Mouse (Mus musculus) cerebellum, adult 8-10 months (tissue): ENCODE data around the gene Alx3.

Experiments
- DNase-seq: peaks from one replicate; pipeline ENCODE4 v3.0.0; 2022

Alx3 gene

DNA sequence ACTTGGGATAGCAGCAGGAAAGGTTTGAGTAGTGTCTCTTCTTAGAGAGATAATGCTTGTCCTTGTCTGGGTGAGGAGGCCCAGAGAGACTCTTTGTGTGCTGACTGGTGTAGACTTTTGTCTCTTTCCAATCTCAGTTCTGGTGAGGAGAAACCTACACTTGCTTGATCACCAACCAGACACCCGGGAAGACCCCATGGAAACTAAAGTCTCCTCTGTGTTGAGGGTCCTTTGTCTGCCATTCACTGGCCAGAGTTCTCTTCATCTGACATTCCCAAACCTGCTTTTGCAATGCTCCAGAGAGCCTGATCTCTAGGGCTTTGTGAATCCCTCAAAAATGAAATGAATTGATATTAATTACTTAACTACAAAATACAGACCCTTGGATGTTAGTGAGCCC lies 10.9 kb upstream of the Alx3 start:
- DNase-seq, result no peak

GRCm38 (mm10) chr3:107586504-107586903 lies 8.3 kb upstream of the Alx3 start:
- no peak for DNase-seq

DNA sequence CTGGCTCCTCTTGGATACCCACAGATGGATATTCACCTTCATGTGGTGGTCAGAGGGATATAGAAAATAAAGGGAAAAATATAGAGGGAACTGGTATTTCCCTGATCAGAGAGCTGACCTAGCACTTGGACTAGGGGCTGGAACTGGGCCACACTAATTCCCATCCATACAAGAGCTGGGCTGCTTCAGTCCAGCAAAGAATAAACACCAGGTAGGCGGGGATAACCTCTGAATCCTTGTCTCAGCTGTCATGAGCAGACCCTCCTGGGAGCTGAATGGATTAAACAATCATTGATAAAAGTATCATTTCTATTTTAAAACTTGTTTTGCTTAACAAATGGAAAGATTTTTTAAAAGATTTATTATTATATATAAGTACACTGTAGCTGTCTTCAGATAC lies 3.2 kb upstream of the Alx3 start:
- no peak for DNase-seq

GRCm38 (mm10) chr3:107593632-107594031 lies 1.2 kb upstream of the Alx3 start:
- no peak for DNase-seq

- DNase-seq, result peak; percentile 23
Observed at GRCm38 (mm10) chr3:107595264-107595937, 570 bp downstream of the Alx3 start.

DNA sequence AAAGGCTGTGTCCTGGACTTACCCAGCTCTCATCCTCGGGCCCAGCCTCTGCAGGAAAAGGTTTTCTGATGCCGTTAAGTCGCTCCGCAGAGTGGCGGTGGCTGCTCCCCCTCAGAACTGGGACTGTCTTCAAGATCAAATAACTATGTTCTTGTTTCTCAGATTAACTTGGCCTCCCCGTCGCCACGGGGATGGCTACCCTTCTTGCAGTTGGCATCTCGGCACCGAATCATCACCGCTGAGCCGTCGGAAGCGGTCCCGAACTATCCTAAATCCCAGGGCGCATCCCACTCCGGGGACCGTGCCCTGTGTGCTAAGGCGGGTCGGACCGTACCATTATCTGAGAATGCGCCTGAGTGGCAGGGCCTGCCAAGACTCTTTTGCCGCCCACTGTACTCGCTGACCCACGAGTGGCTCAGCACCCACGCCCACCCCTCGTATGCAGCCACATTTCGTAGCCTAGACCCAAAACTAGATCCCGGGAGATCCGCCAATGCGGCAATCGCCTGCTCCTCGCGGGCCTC lies 1.2 kb downstream of the Alx3 start:
- peak; percentile 27 for DNase-seq

DNA sequence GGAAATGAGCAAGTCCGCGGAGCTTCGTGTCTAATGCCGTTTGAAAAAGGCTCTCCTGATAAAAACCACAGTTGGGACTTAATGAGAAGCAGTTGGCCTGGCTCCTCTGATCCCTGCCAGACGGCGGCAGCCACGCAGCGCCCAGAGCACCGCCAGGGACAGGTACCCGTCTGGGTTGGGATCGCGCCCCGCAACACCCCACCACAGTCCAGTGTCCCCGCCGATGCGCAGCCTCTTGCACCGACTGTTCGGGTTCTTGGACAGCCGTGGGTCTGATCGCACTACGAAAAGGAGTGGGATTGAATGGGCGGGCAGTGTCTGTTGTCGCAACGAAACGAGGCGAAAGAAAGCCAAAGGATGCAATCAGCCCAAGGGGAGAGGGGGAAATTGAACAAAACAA lies 1.7 kb downstream of the Alx3 start:
- DNase-seq, result peak; percentile 39

GRCm38 (mm10) chr3:107597134-107597533 lies 2.3 kb downstream of the Alx3 start:
- DNase-seq, result no peak

DNA sequence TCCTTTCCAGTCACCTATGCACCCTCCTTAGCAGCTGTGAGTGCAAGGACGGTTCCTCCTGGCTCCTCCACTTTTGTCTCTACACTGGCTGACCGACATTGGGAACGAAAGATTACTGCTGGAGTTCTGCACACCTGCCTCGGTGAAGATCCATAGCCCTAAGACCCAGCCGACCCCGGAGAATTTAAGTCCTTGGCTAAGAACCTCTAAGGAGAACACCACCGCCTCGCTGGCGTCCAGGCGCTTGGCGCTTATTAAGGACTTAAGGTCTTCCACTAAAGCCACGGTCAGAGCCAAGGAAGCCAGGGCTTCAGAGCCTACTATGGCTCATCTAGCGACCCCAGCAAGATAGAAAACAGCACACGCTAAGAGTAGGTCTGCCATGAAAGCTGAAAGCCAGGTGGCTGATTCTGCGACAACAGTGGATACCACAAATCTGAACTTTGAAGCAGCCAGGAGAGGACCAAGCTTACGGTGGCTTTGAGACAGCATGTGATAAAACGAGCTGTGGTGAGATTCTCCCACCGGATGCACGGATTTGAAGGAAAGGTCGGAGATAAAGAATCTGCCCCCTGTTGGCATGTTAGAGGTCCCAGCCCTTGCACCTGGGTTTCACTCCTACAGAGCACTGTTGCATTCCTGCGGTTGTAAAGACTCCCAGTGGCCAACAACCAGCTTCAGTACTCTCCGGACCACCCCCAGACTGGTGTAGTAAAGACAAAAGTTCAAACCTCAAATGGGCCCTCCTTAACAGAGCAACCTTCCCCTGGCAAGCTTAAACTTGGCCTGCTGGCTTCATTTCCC lies 3.0 kb downstream of the Alx3 start:
- DNase-seq, result no peak

- no peak for DNase-seq
Observed at GRCm38 (mm10) chr3:107600127-107600526, 5.3 kb downstream of the Alx3 start.

- DNase-seq, result peak; percentile 47
Observed at GRCm38 (mm10) chr3:107605304-107605703, 10.5 kb downstream of the Alx3 start.

DNA sequence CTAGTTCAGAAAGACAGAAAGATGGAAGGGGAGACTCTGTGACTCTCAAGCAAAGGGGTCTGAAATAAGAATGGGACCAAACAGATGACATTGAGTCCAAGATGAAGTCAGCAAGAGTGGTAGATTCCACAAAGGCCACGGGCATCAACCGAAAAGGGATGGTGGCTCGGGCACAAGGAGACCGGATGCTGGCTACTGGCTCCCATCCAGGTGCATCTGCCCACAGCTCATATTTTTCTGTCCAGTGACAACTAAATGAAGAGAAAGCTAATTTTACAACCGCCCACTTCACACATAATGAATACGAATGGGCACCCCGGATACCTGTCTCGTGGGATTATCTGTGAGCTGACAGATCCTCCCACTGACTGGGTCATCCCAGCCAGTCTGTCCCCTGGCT lies 12.4 kb downstream of the Alx3 start:
- DNase-seq, result no peak

GRCm38 (mm10) chr3:107608808-107609207 lies 14.0 kb downstream of the Alx3 start:
- no peak for DNase-seq

DNA sequence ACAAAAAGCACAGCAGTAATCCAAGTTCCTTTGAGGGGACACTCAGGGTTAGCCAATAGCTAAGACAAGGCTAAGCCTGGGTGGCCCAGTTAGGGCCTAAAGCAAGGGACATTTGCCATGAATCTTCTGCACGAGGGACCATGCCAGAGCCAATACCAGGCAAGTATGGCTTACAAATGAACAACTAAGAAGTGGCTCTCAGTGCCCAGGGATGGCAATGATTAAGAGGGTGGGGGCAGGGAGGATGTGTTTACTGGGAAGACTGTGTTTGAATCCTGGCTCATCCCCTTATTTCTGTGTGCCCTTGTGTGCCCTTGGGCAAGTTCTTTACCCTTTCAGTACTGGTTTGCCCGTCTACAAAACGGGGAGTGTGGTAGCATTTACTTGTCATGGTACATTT lies 14.5 kb downstream of the Alx3 start:
- DNase-seq, result no peak

DNA sequence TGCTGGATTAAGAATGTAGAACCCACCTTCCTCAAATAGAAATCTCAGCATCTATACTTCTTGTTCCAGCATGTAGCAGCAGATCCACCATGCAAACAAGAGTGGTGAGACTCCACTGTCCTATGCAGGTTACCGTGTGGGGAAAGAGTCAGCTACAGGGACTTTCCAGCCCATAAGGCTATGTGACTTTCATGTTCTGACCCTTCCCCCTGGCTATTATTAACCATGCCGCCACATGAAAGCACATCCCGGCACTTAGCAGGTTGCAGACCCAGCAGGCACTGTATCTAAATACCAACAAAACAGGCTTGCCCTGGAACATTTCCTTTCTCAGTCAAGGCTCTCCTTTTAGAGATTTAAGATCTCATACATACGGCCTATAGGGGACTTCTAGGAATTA lies 16.6 kb downstream of the Alx3 start:
- DNase-seq, result no peak

- DNase-seq, result peak; percentile 69
Observed at GRCm38 (mm10) chr3:107612902-107613525, 18.2 kb downstream of the Alx3 start.

GRCm38 (mm10) chr3:107617800-107618199 lies 23.0 kb downstream of the Alx3 start:
- DNase-seq, result no peak

DNA sequence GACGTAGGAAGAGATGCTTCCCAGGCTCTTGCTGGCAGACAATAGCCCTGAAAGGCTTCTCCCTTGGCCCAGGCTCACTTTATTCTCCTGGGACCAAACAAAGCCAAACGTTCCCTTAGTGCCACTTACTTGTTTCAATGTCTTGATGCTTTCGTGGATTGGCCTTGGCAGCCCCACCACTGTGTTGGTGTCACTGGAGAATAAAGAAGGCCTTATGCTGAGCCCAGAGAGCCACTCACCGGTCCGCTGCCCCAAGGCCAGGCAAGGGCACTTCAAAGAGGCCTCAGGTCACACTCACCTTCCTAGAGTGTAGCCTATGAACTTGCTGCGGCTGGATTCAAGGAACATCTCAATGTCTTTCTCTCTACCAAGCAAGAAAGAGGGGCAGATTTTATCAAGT lies 25.1 kb downstream of the Alx3 start:
- no peak for DNase-seq

- DNase-seq, result no peak
Observed at GRCm38 (mm10) chr3:107621286-107622075, 26.6 kb downstream of the Alx3 start.

DNA sequence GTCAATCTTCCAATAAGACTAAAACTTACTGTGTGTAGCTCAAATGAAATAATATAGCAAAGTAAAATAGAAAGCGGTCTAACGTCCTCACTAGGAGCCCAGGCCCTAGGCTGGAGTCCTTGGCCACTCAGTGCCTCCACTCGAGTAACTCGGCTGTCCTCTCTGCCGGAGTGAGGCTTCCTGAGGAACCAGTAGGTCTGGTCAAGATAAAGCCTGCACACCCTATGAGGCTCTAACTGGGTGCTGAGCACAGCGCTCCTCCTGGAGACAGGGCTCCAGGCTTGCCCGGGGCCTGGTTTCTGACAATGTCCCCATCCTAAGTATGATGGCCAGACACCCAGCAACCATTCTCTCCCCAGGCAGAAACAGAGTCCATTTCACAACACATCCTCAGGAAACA lies 27.7 kb downstream of the Alx3 start:
- DNase-seq, result no peak

- no peak for DNase-seq
Observed at GRCm38 (mm10) chr3:107624424-107624823, 29.6 kb downstream of the Alx3 start.

DNA sequence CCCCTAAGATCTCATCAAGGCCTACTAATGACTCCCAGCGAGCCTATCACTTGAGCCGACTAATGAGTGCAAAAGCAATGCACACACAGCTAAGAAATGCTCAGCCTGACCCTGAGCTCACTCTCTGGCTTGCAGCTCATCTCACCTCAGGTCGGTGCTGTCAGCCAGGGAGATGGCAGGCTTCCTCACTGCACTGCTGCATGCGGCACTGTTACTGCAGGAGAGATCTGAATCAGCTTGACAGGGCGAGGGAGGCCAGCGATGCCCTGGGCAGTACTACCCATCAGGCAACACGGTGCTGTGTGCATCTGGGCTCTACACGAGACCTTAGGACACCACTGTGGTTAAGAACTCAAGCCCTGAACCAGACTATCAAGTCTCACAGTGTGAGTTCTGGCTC lies 30.7 kb downstream of the Alx3 start:
- DNase-seq, result no peak

DNA sequence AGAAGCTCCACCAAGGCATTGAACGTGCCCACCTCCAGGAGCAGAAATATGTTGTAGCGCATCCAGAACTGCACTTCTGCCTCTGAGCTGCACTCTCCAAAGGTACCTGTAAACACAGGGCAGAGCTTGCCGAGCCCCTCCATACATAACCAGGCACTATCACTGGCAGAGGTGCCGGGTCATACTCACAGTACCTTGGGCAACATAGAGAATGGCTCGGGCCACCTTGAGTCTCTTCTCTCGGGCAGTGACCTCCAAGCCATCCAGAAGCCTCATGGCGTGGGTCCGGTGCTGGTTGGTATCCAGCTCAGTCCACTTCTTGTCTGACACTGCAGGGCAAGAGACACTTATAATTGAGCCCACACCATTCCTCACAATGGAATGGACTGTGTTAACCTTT lies 31.9 kb downstream of the Alx3 start:
- no peak for DNase-seq
